Mouse (Mus musculus) heart, postnatal 0 days (tissue): ENCODE measurements around the gene Tnrc6b.

Experiments
- CTCF ChIP-seq: IDR thresholded peaks from 2 replicates; pipeline ENCODE4 v1.5.1; 2016; ENCODE audit warnings: antibody characterized with exemption, control low read depth, low read depth
- EP300 ChIP-seq: IDR thresholded peaks from 2 replicates; pipeline ENCODE4 v1.6.1; 2016; ENCODE audit warnings: antibody characterized with exemption, low read depth

DNA sequence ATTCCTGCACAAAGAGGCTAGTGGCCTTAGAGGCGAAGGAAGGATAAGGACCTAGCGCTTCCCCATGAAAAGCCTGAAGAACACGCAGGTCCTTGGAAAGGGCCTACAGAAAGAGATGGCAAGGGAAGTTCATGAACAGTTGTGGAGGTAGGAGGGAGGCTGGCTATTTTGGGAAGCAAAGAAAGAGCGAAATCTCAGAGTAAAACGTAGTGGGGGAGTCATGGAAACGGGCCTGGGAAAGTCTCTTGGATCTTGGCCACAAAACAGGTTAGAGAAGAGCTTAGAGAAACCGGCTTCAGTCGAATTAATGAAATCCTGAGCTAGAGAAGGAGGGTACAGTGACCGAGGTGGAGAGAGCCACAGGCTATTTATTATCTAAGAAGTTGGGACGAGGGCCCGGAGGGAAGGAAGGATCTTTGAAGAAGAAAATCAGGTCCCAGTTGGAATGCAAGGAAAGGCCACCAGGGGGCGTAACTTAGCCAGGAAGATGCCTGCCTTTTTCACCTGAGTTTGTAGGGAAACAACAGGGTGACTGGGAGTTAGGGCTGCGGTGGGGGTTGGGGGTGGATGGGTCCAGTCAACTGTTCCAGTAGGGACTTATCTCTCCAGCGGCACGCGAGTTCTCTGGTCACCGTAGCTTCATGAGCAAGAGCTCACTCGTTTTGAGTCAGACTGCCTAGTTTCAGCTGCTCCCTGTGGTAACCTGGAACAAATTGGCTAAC, 5.1 kb upstream of the Tnrc6b start:
- peak; percentile 85 for TF ChIP-seq CTCF
- TF ChIP-seq EP300 = no peak
